ENCODE assay signal across 8 mouse cellular contexts in the genomic region with DNA sequence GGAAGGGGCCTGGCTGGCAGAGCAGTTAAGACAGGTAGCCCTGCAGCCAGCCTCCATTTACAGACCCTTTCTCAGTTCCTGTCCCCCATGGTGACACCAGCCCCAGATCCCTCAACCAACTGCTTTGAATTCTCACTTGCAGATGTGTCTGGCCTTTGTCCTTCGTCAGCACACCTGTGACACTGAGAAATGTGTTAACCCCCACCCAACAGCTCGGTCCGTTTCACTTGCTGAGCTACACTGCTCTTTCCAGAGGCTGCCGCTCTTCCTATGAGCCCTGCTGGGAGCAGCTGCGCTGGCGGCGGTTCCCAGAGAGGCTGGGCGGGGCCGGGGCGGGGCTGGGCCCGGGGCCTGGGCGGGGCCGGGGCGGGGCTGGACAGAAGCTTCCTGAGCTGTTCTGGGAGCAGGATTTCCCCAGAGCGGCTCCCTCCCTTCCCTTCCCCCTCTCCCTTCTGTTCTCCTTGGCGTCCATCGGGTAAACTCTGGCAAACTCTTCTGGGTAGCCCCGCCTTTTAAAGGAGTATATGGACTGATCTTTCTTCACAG.
DNase-seq lines count a peak whose midpoint lies in the region; ATAC-seq and TF ChIP-seq lines count a peak whose summit lies in the region.

No protein-coding gene starts in this region.

- H3K36me3 ChIP-seq in E14TG2a.4 (ENCODE audit: insufficient read depth, low read length): peaks cover 46% of the 10 kb centered on the region
- H3K36me3 ChIP-seq in embryonic facial prominence, embryonic 14.5 days (ENCODE audit: control insufficient read depth, insufficient read depth, low read length): peaks cover under 1% of the 10 kb centered on the region; the same call in 1 of the 2 replicates
- no peaks in the 10 kb centered on the region for H3K36me3 ChIP-seq in heart, embryonic 10.5 days
- H3K36me3 ChIP-seq in kidney, adult 2 months (ENCODE audit: control insufficient read depth, insufficient read depth, low read length): no peaks in the 10 kb centered on the region
- no peaks in the 10 kb centered on the region for H3K36me3 ChIP-seq in neural tube, embryonic 13.5 days

- H3K27me3 ChIP-seq in E14TG2a.4 (ENCODE audit: insufficient read depth, low read length): no peaks in the 10 kb centered on the region
- H3K27me3 ChIP-seq in embryonic facial prominence, embryonic 14.5 days (replicated peaks; ENCODE audit: control insufficient read depth, insufficient read depth, low read length): no peaks in the 10 kb centered on the region
- H3K27me3 ChIP-seq in heart, embryonic 10.5 days (ENCODE audit: insufficient read depth, poor library complexity, severe bottlenecking): no peaks in the 10 kb centered on the region
- no peaks in the 10 kb centered on the region for H3K27me3 ChIP-seq in kidney, adult 2 months (replicated peaks; ENCODE audit: control insufficient read depth, insufficient read depth, low read length)
- no peaks in the 10 kb centered on the region for H3K27me3 ChIP-seq in neural tube, embryonic 13.5 days

- H3K27ac ChIP-seq in embryonic facial prominence, embryonic 14.5 days (replicated peaks; ENCODE audit: low read depth, low read length): peak overlapping the region; percentile 63
- peak overlapping the region; percentile 87 for H3K27ac ChIP-seq in heart, embryonic 10.5 days
- H3K27ac ChIP-seq in kidney, adult 2 months (ENCODE audit: insufficient read depth, low read depth, low read length): peak overlapping the region; percentile 44
- H3K27ac ChIP-seq in neural tube, embryonic 13.5 days (replicated peaks): peak overlapping the region; percentile 95

- no peak for TF ChIP-seq POLR2A in kidney, adult 2 months (IDR thresholded peaks at IDR 0.05; ENCODE audit: low read depth, low read length)

- peak overlapping the region; percentile 74 for H3K4me3 ChIP-seq in E14TG2a.4 (replicated peaks; ENCODE audit: low read length)
- H3K4me3 ChIP-seq in embryonic facial prominence, embryonic 14.5 days (ENCODE audit: low read depth, low read length): peak overlapping the region; percentile 32
- H3K4me3 ChIP-seq in heart, embryonic 10.5 days: peak overlapping the region; percentile 49
- H3K4me3 ChIP-seq in kidney, adult 2 months (ENCODE audit: insufficient read depth, low read depth, low read length): peak overlapping the region; percentile 29
- peak overlapping the region; percentile 27 for H3K4me3 ChIP-seq in neural tube, embryonic 13.5 days

- peaks cover 70% of the 10 kb centered on the region for H3K4me1 ChIP-seq in E14TG2a.4 (replicated peaks; ENCODE audit: low read depth, low read length)
- H3K4me1 ChIP-seq in embryonic facial prominence, embryonic 14.5 days (ENCODE audit: control insufficient read depth, insufficient read depth, low read length): peaks cover 29% of the 10 kb centered on the region
- peaks cover 57% of the 10 kb centered on the region for H3K4me1 ChIP-seq in heart, embryonic 10.5 days
- peaks cover 41% of the 10 kb centered on the region for H3K4me1 ChIP-seq in kidney, adult 2 months (ENCODE audit: control insufficient read depth, insufficient read depth, low read length)
- H3K4me1 ChIP-seq in neural tube, embryonic 13.5 days (replicated peaks): peaks cover 85% of the 10 kb centered on the region

- H3K4me2 ChIP-seq in embryonic facial prominence, embryonic 14.5 days (ENCODE audit: low read depth, low read length): peak overlapping the region; percentile 62
- H3K4me2 ChIP-seq in neural tube, embryonic 13.5 days: peak overlapping the region; percentile 57

- peaks cover 17% of the 10 kb centered on the region for H3K9me3 ChIP-seq in E14TG2a.4 (ENCODE audit: low read length)
- no peaks in the 10 kb centered on the region for H3K9me3 ChIP-seq in embryonic facial prominence, embryonic 14.5 days (ENCODE audit: control insufficient read depth, low read length)
- no peaks in the 10 kb centered on the region for H3K9me3 ChIP-seq in heart, embryonic 10.5 days
- H3K9me3 ChIP-seq in neural tube, embryonic 13.5 days: no peaks in the 10 kb centered on the region

- TF ChIP-seq CTCF in E14TG2a.4 (conservative IDR thresholded peaks at IDR 0.05; ENCODE audit: low read length): no peak
- no peak for TF ChIP-seq CTCF in kidney, adult 2 months (conservative IDR thresholded peaks at IDR 0.05; ENCODE audit: insufficient read depth, insufficient read length, low read depth, low read length)

- peak overlapping the region; percentile 59 for H3K9ac ChIP-seq in embryonic facial prominence, embryonic 14.5 days (ENCODE audit: low read depth, low read length)
- H3K9ac ChIP-seq in neural tube, embryonic 13.5 days: peak overlapping the region; percentile 67

- WGBS in embryonic facial prominence, embryonic 14.5 days: under 1% methylated on average over 11 of the region's 18 CpGs
- WGBS in heart, embryonic 10.5 days: 2% methylated on average over 18 of the region's 18 CpGs
- WGBS in kidney, adult 2 months: under 1% methylated on average over 18 of the region's 18 CpGs
- 4% methylated on average over 16 of the region's 18 CpGs for WGBS in neural tube, embryonic 13.5 days

- peak; percentile 80 for DNase-seq in adrenal gland, postnatal 25 days
- DNase-seq in embryonic facial prominence, embryonic 14.5 days (ENCODE audit: low spot score): peak; percentile 95
- DNase-seq in heart, embryonic 10.5 days (ENCODE audit: low spot score): peak; percentile 96
- peak; percentile 92 for DNase-seq in kidney, adult 2 months
- peak; percentile 85 to 91 for DNase-seq in lung, adult 18-20 months
- peak; percentile 88 for DNase-seq in thymus, postnatal 0 days (ENCODE audit: low spot score)

- ATAC-seq in embryonic facial prominence, embryonic 14.5 days (ENCODE audit: low read depth): peak; percentile 93
- peak; percentile 84 for ATAC-seq in neural tube, embryonic 13.5 days (ENCODE audit: low read depth)

Comparison
In these comparisons a context has a peak if more than half of its experiments do, and no peak if none do; other contexts are left out.
1. Peak in every context shown above with its lines: DNase-seq, ATAC-seq, H3K4me3 ChIP-seq and H3K27ac ChIP-seq.
2. H3K27ac ChIP-seq: peak in every context shown above with its lines; median percentile 95 in neural tube, embryonic 13.5 days; 87 in heart, embryonic 10.5 days; 63 in embryonic facial prominence, embryonic 14.5 days; 44 in kidney, adult 2 months.